Mouse (Mus musculus): Measurements from ENCODE around the gene Wfdc1. TPM values are rescaled to one million over a fixed set of nuclear protein-coding genes. Genes with fewer than 3 reads are reported as not detected.
A peak's percentile ranks its signal among the peaks of the same experiment; 100 is the strongest.

Gene Wfdc1
- total and polyA plus RNA-seq, 2 experiments from 2014 or later = 12.0 to 20.6 TPM

- TF ChIP-seq CTCF (IDR thresholded peaks at IDR 0.05; ENCODE audit: low read depth) = no peak
- no peak overlapping the region for H3K4me3 ChIP-seq (ENCODE audit: low read length)
- no peak overlapping the region for H3K9ac ChIP-seq (replicated peaks; ENCODE audit: low read length)
- H3K36me3 ChIP-seq (ENCODE audit: insufficient read depth, low read length) = no peaks in the 10 kb centered on the region
- WGBS = 73% methylated on average over 11 of the region's 11 CpGs
- 0 out of 2 replicates have a peak, but pooled peaks have one; percentile 21 for ATAC-seq
- no peak for DNase-seq (ENCODE audit: low spot score)
- no peak overlapping the region for H3K27ac ChIP-seq
- H3K27me3 ChIP-seq (ENCODE audit: insufficient read depth, low read length) = no peaks in the 10 kb centered on the region
- no peaks in the 10 kb centered on the region for H3K9me3 ChIP-seq (ENCODE audit: low read length)
- no peaks in the 10 kb centered on the region for H3K4me1 ChIP-seq (ENCODE audit: insufficient read depth, low read length)
- H3K4me2 ChIP-seq (ENCODE audit: low read depth, low read length) = no peak overlapping the region
Measured at GRCm38 (mm10) chr8:119709703-119710093, 43.5 kb downstream of the Wfdc1 start.

- Histone ChIP-seq H3K4me2 (ENCODE audit: low read depth, low read length) (no peak overlapping the region), H3K27ac (no peak overlapping the region), H3K27me3 (ENCODE audit: insufficient read depth, low read length) (no peaks in the 10 kb centered on the region), H3K4me1 (ENCODE audit: insufficient read depth, low read length) (peaks cover 3% of the 10 kb centered on the region; the same call in 1 of the 2 replicates), H3K36me3 (ENCODE audit: insufficient read depth, low read length) (no peaks in the 10 kb centered on the region), H3K9ac (replicated peaks; ENCODE audit: low read length) (no peak overlapping the region), H3K9me3 (ENCODE audit: low read length) (no peaks in the 10 kb centered on the region), H3K4me3 (ENCODE audit: low read length) (no peak overlapping the region)
- WGBS = 83% methylated on average over 6 of the region's 6 CpGs
- no peak for ATAC-seq
- TF ChIP-seq CTCF (IDR thresholded peaks at IDR 0.05; ENCODE audit: low read depth) = no peak
- no peak for DNase-seq (ENCODE audit: low spot score)
Measured at GRCm38 (mm10) chr8:119712226-119712625, 46.1 kb downstream of the Wfdc1 start.

- H3K27me3 ChIP-seq (ENCODE audit: insufficient read depth, low read length) = no peaks in the 10 kb centered on the region
- WGBS = 84% methylated on average over 5 of the region's 5 CpGs
- no peak overlapping the region for H3K9ac ChIP-seq (replicated peaks; ENCODE audit: low read length)
- TF ChIP-seq CTCF (IDR thresholded peaks at IDR 0.05; ENCODE audit: low read depth) = no peak
- H3K4me1 ChIP-seq (ENCODE audit: insufficient read depth, low read length) = peaks cover 3% of the 10 kb centered on the region; the same call in 1 of the 2 replicates
- H3K36me3 ChIP-seq (ENCODE audit: insufficient read depth, low read length) = no peaks in the 10 kb centered on the region
- H3K4me3 ChIP-seq (ENCODE audit: low read length) = no peak overlapping the region
- H3K27ac ChIP-seq = no peak overlapping the region
- no peak overlapping the region for H3K4me2 ChIP-seq (ENCODE audit: low read depth, low read length)
- ATAC-seq (no peak), DNase-seq (ENCODE audit: low spot score) (no peak)
- H3K9me3 ChIP-seq (ENCODE audit: low read length) = no peaks in the 10 kb centered on the region
Measured at GRCm38 (mm10) chr8:119713421-119713820, 47.3 kb downstream of the Wfdc1 start.

- H3K4me1 ChIP-seq (ENCODE audit: insufficient read depth, low read length) = peaks cover 3% of the 10 kb centered on the region; the same call in 1 of the 2 replicates
- no peak overlapping the region; the same call in 1 of the 2 replicates for H3K27ac ChIP-seq
- H3K9me3 ChIP-seq (ENCODE audit: low read length) = no peaks in the 10 kb centered on the region
- H3K36me3 ChIP-seq (ENCODE audit: insufficient read depth, low read length) = no peaks in the 10 kb centered on the region
- H3K4me3 ChIP-seq (ENCODE audit: low read length) = no peak overlapping the region
- no peaks in the 10 kb centered on the region for H3K27me3 ChIP-seq (ENCODE audit: insufficient read depth, low read length)
- no peak overlapping the region for H3K4me2 ChIP-seq (ENCODE audit: low read depth, low read length)
- no peak overlapping the region for H3K9ac ChIP-seq (replicated peaks; ENCODE audit: low read length)
- WGBS = 60% methylated on average over 12 of the region's 12 CpGs
- DNase-seq (ENCODE audit: low spot score) = no peak
- ATAC-seq = no peak
- TF ChIP-seq CTCF (IDR thresholded peaks at IDR 0.05; ENCODE audit: low read depth) = no peak
Measured at GRCm38 (mm10) chr8:119715221-119715620, 49.1 kb downstream of the Wfdc1 start.

GRCm38 (mm10) chr8:119716730-119717299, 50.6 kb downstream of the Wfdc1 start:
- DNase-seq (ENCODE audit: low spot score) (no peak), ATAC-seq (no peak)
- H3K27me3 ChIP-seq (ENCODE audit: insufficient read depth, low read length) = no peaks in the 10 kb centered on the region
- H3K9ac ChIP-seq (replicated peaks; ENCODE audit: low read length) = no peak overlapping the region
- no peak overlapping the region for H3K27ac ChIP-seq
- H3K36me3 ChIP-seq (ENCODE audit: insufficient read depth, low read length) = no peaks in the 10 kb centered on the region
- H3K4me2 ChIP-seq (ENCODE audit: low read depth, low read length) = no peak overlapping the region
- no peaks in the 10 kb centered on the region for H3K9me3 ChIP-seq (ENCODE audit: low read length)
- TF ChIP-seq CTCF (IDR thresholded peaks at IDR 0.05; ENCODE audit: low read depth) = no peak
- peaks cover 3% of the 10 kb centered on the region; the same call in 1 of the 2 replicates for H3K4me1 ChIP-seq (ENCODE audit: insufficient read depth, low read length)
- H3K4me3 ChIP-seq (ENCODE audit: low read length) = no peak overlapping the region

- WGBS = 64% methylated on average over 9 of the region's 9 CpGs
- Histone ChIP-seq H3K4me2 (ENCODE audit: low read depth, low read length) (no peak overlapping the region), H3K4me3 (ENCODE audit: low read length) (no peak overlapping the region), H3K4me1 (ENCODE audit: insufficient read depth, low read length) (peaks cover 3% of the 10 kb centered on the region; the same call in 1 of the 2 replicates), H3K27ac (no peak overlapping the region), H3K36me3 (ENCODE audit: insufficient read depth, low read length) (no peaks in the 10 kb centered on the region), H3K9ac (replicated peaks; ENCODE audit: low read length) (no peak overlapping the region), H3K27me3 (ENCODE audit: insufficient read depth, low read length) (no peaks in the 10 kb centered on the region), H3K9me3 (ENCODE audit: low read length) (no peaks in the 10 kb centered on the region)
- no peak for ATAC-seq
- peak; percentile 54 for DNase-seq (ENCODE audit: low spot score)
- peak; percentile 77 for TF ChIP-seq CTCF (IDR thresholded peaks at IDR 0.05; ENCODE audit: low read depth)
Measured at GRCm38 (mm10) chr8:119717765-119718164, 51.6 kb downstream of the Wfdc1 start.

- no peak for DNase-seq (ENCODE audit: low spot score)
- 46% methylated on average over 12 of the region's 12 CpGs for WGBS
- Histone ChIP-seq H3K4me1 (ENCODE audit: insufficient read depth, low read length) (peaks cover 3% of the 10 kb centered on the region; the same call in 1 of the 2 replicates), H3K27me3 (ENCODE audit: insufficient read depth, low read length) (no peaks in the 10 kb centered on the region), H3K9me3 (ENCODE audit: low read length) (no peaks in the 10 kb centered on the region), H3K4me2 (ENCODE audit: low read depth, low read length) (no peak overlapping the region), H3K9ac (replicated peaks; ENCODE audit: low read length) (no peak overlapping the region), H3K36me3 (ENCODE audit: insufficient read depth, low read length) (no peaks in the 10 kb centered on the region), H3K4me3 (ENCODE audit: low read length) (no peak overlapping the region), H3K27ac (0 out of 2 replicates have a peak overlapping the region, but pooled peaks have one; percentile 17)
- ATAC-seq = no peak
- no peak for TF ChIP-seq CTCF (IDR thresholded peaks at IDR 0.05; ENCODE audit: low read depth)
Measured at GRCm38 (mm10) chr8:119719011-119719501, 52.9 kb downstream of the Wfdc1 start.

Data from hindbrain, postnatal 0 days (tissue).